Mouse (Mus musculus): ENCODE data around the gene 2900011O08Rik. TPM values are rescaled to one million over a fixed set of nuclear protein-coding genes. Genes with fewer than 3 reads are reported as not detected.
"Not testable (repeated sequence)": the region's sequence is repeated elsewhere in the genome, so short reads cannot be mapped to it uniquely, and the experiment has no call there.

2900011O08Rik gene
- polyA plus RNA-seq (2015; fragmentation: Nextera tagmentation; extraction: Ambion mirVana), result 128 and 134 TPM in 2 replicates

GRCm38 (mm10) chr16:13986574-13987478 lies at the start of gene 2900011O08Rik, which contains the start of gene Ifitm7:
Gene 2900011O08Rik, plus strand, starts transcription at chr16:13986604.
Gene Ifitm7, minus strand, starts transcription at chr16:13986888.
- H3K4me2 ChIP-seq, result peak within 1 kb of the TSS; percentile 71
- ATAC-seq (ENCODE audit: low FRiP score), result peak; percentile 92
- H3K9me3 ChIP-seq, result no peaks in the 10 kb centered on the region
- peaks cover 17% of the 10 kb centered on the region for H3K4me1 ChIP-seq (replicated peaks)
- H3K4me3 ChIP-seq, result peak within 1 kb of the TSS; percentile 79
- H3K36me3 ChIP-seq, result no peaks in the 10 kb centered on the region
- H3K9ac ChIP-seq, result peak within 1 kb of the TSS; percentile 89
- H3K27ac ChIP-seq, result peak within 1 kb of the TSS; percentile 97
- WGBS, result under 1% methylated on average over 31 of the region's 31 CpGs
- H3K27me3 ChIP-seq, result no peaks in the 10 kb centered on the region

DNA sequence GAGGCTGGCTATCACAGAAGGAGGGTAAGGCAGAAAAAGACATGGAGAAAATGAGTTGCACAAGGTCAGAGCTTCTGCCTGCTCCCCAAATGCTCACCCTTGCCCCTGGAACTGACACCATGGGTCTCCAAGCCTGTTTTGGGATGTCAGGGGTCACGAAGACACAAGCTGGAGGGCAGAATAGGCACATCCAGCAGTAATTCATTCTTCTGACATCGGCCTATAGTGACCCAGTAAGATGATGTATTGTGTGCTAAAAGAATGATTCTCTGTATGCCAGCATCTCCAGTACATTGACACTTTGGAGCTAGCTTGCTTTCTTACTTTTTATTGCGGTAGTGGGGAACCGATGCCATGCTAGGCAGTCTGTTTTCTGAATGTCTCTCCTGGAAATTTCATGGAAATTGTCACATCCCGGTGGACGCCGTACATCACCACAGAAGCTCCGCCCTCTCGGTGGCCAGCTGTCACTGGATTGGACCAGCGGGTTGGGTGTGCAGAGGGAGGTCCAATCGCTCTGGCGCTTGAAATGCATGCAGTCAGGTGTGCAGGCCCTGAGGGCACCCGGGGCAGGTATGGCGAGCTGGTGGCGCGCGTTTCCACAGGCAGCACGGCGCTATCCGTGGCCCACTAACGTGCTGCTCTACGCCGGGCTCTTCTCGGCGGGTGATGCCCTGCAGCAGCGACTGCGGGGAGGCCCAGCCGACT lies 46.1 kb upstream of the 2900011O08Rik start:
- peak overlapping the region; percentile 96 for H3K4me2 ChIP-seq
- peaks cover 10% of the 10 kb centered on the region for H3K4me1 ChIP-seq (replicated peaks)
- peak; percentile 99 for ATAC-seq (ENCODE audit: low FRiP score)
- peaks cover 16% of the 10 kb centered on the region for H3K27me3 ChIP-seq
- no peaks in the 10 kb centered on the region for H3K36me3 ChIP-seq
- peak overlapping the region; percentile 72 for H3K4me3 ChIP-seq
- 2% methylated on average over 28 of the region's 28 CpGs for WGBS
- peak overlapping the region; percentile 78 for H3K9ac ChIP-seq
- no peaks in the 10 kb centered on the region for H3K9me3 ChIP-seq
- peak overlapping the region; percentile 69 for H3K27ac ChIP-seq

DNA sequence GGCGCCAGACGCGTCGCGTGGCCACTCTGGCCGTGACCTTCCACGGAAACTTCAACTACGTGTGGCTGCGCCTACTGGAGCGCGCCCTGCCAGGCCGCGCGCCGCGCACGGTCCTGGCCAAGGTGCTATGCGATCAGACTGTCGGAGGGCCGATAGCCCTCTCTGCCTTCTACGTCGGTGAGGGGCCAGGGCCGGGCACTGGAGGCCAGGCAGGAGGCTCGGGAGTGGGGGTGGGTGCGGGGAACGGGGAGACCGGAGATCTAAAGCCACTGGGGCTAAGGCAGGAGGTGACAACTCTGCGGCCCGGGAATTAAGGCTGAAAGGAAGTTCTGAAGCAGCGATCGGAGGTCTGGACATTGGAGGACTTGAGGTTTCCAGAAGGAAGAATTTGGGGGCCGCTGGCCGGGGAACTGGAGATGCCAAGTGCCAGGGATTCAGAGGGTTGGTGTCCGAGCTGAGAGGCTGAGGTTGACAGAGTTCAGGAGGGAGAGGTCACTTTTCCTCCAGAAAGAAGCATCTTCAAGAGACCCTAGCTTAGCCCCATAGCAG lies 45.5 kb upstream of the 2900011O08Rik start:
- Histone ChIP-seq H3K27ac (peak overlapping the region; percentile 69), H3K36me3 (no peaks in the 10 kb centered on the region), H3K4me3 (peak overlapping the region; percentile 72), H3K9ac (peak overlapping the region; percentile 78), H3K9me3 (no peaks in the 10 kb centered on the region), H3K4me2 (peak overlapping the region; percentile 96), H3K4me1 (replicated peaks) (peaks cover 10% of the 10 kb centered on the region), H3K27me3 (peaks cover 16% of the 10 kb centered on the region)
- 3% methylated on average over 33 of the region's 34 CpGs for WGBS
- peak; percentile 90 for ATAC-seq (ENCODE audit: low FRiP score)

DNA sequence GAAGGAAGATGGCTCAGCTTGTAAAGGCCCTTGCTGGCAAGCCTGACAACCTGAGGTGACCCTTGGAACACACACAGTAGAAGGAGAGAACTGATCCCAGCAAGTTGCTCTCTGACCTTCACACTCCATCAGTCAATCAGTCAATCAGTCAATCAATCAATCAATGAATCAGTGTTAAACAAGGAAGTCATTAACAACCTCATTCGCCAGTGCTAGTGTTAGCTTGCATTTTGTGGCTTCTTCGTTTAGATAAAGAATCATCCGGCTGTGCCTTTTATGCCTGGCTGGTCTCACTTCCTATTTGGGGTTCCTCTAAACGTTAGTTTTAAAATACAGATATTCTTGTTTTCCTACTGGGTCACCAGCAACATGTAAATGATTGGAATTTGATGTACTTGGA lies 42.2 kb upstream of the 2900011O08Rik start:
- no peak for ATAC-seq (ENCODE audit: low FRiP score)
- Histone ChIP-seq H3K9me3 (no peaks in the 10 kb centered on the region), H3K27ac (no peak overlapping the region), H3K27me3 (peaks cover 16% of the 10 kb centered on the region), H3K36me3 (no peaks in the 10 kb centered on the region), H3K4me3 (no peak overlapping the region), H3K4me1 (replicated peaks) (peaks cover 10% of the 10 kb centered on the region), H3K4me2 (no peak overlapping the region), H3K9ac (no peak overlapping the region)
- WGBS, result 72% methylated on average over 4 of the region's 4 CpGs

DNA sequence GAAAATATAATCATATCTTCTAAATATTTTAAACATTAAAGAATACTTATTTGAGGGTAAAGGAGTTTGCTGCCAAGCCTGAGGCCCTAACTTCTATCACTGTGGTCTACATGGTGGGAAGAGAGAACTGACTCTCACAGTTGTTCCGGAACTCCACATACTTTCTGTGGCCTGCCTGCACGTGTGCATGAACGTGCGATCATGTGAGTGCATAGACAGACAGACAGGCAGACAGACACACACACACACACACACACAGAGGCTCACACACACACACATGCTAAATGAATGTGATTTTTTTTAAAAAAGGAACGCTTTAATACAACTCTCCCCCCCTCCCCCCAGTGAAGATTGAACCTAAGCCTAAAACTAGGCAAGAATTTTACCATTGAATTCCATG lies 41.7 kb upstream of the 2900011O08Rik start:
- Histone ChIP-seq H3K9me3 (no peaks in the 10 kb centered on the region), H3K4me3 (no peak overlapping the region), H3K4me2 (no peak overlapping the region), H3K36me3 (no peaks in the 10 kb centered on the region), H3K9ac (no peak overlapping the region), H3K4me1 (replicated peaks) (peaks cover 10% of the 10 kb centered on the region), H3K27me3 (peaks cover 16% of the 10 kb centered on the region), H3K27ac (no peak overlapping the region)
- ATAC-seq (ENCODE audit: low FRiP score), result no peak
- WGBS, result 88% methylated on average over 5 of the region's 5 CpGs

DNA sequence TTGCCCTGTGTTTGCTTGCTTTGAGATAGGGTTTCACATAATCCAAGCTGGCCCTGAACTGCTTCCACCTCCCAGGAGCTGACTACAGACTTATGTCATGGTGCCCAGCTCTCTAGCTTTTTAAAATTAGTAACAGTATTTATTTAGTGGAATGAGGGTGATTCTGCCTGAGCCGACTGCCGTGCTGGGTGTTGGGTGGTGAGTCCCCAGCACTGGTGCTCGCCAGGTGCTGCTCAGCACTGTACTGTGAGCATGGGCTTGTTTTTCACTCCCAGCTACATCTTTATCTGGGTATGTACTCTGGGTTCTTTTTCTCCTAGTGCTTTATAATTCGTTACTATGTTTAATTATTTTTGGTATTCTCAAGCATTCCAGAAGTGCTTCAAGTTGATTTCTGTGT lies 41.3 kb upstream of the 2900011O08Rik start:
- peaks cover 9% of the 10 kb centered on the region for H3K4me1 ChIP-seq (replicated peaks)
- H3K9me3 ChIP-seq, result no peaks in the 10 kb centered on the region
- H3K4me3 ChIP-seq, result no peak overlapping the region
- H3K4me2 ChIP-seq, result no peak overlapping the region
- H3K36me3 ChIP-seq, result no peaks in the 10 kb centered on the region
- 83% methylated on average over 4 of the region's 4 CpGs for WGBS
- peaks cover 16% of the 10 kb centered on the region for H3K27me3 ChIP-seq
- no peak overlapping the region for H3K27ac ChIP-seq
- H3K9ac ChIP-seq, result no peak overlapping the region
- ATAC-seq (ENCODE audit: low FRiP score), result no peak

- Histone ChIP-seq H3K4me1 (replicated peaks) (peaks cover under 1% of the 10 kb centered on the region), H3K4me2 (no peak overlapping the region), H3K4me3 (no peak overlapping the region), H3K36me3 (no peaks in the 10 kb centered on the region), H3K27me3 (peaks cover 14% of the 10 kb centered on the region), H3K9me3 (no peaks in the 10 kb centered on the region), H3K27ac (no peak overlapping the region), H3K9ac (no peak overlapping the region)
- no peak for ATAC-seq (ENCODE audit: low FRiP score)
- WGBS, result 75% methylated on average over 1 of the region's 1 CpGs
These were observed 40.1 kb upstream of the 2900011O08Rik start for GRCm38 (mm10) chr16:13946306-13946705.

DNA sequence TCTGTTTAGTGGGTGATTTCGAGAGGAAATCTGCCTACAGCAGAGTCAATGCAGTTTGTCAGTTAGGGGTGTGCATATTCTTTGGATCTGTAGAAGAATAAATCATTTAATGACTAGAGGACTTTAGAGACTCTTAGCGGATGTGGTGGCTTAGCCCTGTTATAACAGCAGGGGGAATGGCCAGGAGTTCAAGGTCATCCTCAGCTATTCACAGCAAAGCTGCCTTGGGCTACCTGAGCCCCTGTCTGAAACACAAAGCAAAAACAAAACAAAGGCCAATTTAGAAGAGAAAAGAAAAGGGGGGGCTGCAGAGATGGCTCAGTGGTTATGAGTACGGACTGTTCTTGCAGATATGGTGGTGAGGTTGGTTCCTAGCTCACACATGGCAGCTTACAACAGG lies 35.2 kb upstream of the 2900011O08Rik start:
- no peak for ATAC-seq (ENCODE audit: low FRiP score)
- H3K4me3 ChIP-seq, result no peak overlapping the region
- H3K4me1 ChIP-seq (replicated peaks), result no peaks in the 10 kb centered on the region
- H3K9ac ChIP-seq, result no peak overlapping the region
- no peaks in the 10 kb centered on the region for H3K36me3 ChIP-seq
- no peaks in the 10 kb centered on the region for H3K27me3 ChIP-seq
- no peak overlapping the region for H3K27ac ChIP-seq
- 83% methylated on average over 3 of the region's 3 CpGs for WGBS
- H3K4me2 ChIP-seq, result no peak overlapping the region
- H3K9me3 ChIP-seq, result no peaks in the 10 kb centered on the region

DNA sequence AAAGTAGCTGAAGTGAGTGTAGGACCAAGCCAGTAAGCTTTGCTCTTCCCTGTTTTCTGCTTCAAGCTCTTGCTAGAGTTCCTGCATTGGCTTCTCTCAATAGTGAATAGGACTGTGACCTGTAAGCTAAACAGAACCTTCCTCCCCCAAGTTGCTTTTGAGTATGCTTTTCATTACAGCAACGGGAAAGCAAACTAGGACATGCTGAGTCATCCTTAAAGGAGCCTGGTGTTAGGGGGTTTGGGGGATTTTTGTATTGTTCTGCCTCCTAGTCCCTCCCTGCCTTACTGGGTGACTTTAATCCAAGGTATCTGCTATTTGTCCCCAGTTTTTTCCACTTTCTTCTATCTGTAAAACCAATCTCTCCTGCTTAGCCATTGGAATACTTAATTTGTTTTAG lies 24.4 kb upstream of the 2900011O08Rik start:
- Histone ChIP-seq H3K9ac (no peak overlapping the region), H3K36me3 (no peaks in the 10 kb centered on the region), H3K4me3 (no peak overlapping the region), H3K4me2 (no peak overlapping the region), H3K9me3 (no peaks in the 10 kb centered on the region), H3K27me3 (no peaks in the 10 kb centered on the region), H3K4me1 (replicated peaks) (no peaks in the 10 kb centered on the region), H3K27ac (no peak overlapping the region)
- ATAC-seq (ENCODE audit: low FRiP score), result no peak
- 32% methylated on average over 1 of the region's 1 CpGs for WGBS

- Histone ChIP-seq H3K36me3 (no peaks in the 10 kb centered on the region), H3K4me1 (replicated peaks) (no peaks in the 10 kb centered on the region), H3K4me3 (no peak overlapping the region), H3K9me3 (no peaks in the 10 kb centered on the region), H3K9ac (no peak overlapping the region), H3K27me3 (no peaks in the 10 kb centered on the region), H3K4me2 (no peak overlapping the region), H3K27ac (no peak overlapping the region)
- no peak for ATAC-seq (ENCODE audit: low FRiP score)
- 91% methylated on average over 1 of the region's 1 CpGs for WGBS
These were observed 17.3 kb upstream of the 2900011O08Rik start for GRCm38 (mm10) chr16:13969096-13969495.

DNA sequence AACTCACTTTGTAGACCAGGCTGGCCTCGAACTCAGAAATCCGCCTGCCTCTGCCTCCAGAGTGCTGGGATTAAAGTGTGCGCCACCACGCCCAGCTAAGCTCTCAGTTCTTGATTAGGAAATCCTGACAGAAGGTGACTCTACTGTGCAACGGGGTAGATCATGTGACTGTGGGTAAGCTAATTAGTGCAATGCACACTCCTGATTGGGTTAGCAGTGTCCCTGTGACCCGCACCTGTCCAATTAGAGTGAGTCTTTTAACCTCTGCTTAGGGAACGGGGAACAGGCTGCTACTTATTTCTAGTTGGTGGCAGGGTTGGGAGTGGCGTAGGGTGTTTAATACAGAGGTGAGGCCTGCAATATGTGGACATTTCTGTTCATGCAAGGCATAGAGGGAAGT lies 14.4 kb upstream of the 2900011O08Rik start:
- H3K4me2 ChIP-seq, result no peak overlapping the region
- WGBS, result 91% methylated on average over 8 of the region's 8 CpGs
- no peaks in the 10 kb centered on the region for H3K4me1 ChIP-seq (replicated peaks)
- no peaks in the 10 kb centered on the region for H3K9me3 ChIP-seq
- no peak overlapping the region for H3K9ac ChIP-seq
- no peak for ATAC-seq (ENCODE audit: low FRiP score)
- H3K36me3 ChIP-seq, result no peaks in the 10 kb centered on the region
- no peak overlapping the region for H3K4me3 ChIP-seq
- H3K27ac ChIP-seq, result no peak overlapping the region
- H3K27me3 ChIP-seq, result no peaks in the 10 kb centered on the region

DNA sequence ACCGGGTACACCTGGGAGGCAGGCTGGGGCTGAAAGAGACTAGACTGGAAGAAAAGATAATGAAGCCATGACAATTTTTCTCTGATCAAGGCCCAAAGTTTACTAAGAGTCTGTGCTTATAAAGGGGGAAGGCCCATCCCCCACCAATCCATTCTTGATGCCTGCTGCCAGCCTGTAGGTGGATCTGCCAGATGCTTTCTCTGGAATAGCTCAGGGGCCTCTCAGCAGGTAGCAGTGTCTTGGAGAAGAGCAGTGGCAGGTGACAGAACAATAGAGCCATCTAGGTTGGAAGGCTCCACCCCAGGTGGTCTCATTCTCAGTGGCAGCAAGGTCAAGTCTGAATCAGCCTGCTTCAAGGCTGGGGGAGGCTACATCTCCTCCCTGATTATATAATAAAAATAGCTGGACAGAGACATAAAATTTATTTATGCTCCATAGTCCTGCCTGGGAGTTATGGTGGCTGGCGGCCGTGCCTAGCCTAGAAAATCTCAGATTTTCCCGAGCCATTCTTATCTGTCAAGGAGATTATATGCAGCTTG lies 10.0 kb upstream of the 2900011O08Rik start:
- not testable (repeated sequence) for H3K4me3 ChIP-seq; H3K27me3 ChIP-seq; H3K4me1 ChIP-seq (replicated peaks); ATAC-seq (ENCODE audit: low FRiP score); H3K27ac ChIP-seq; H3K9ac ChIP-seq; H3K36me3 ChIP-seq; H3K9me3 ChIP-seq; H3K4me2 ChIP-seq
- WGBS, result 83% methylated on average over 4 of the region's 4 CpGs
